Mouse (Mus musculus): ENCODE results near the gene Spen.
"Not testable (repeated sequence)": the region's sequence is repeated elsewhere in the genome, so short reads cannot be mapped to it uniquely, and the experiment has no call there.

DNA sequence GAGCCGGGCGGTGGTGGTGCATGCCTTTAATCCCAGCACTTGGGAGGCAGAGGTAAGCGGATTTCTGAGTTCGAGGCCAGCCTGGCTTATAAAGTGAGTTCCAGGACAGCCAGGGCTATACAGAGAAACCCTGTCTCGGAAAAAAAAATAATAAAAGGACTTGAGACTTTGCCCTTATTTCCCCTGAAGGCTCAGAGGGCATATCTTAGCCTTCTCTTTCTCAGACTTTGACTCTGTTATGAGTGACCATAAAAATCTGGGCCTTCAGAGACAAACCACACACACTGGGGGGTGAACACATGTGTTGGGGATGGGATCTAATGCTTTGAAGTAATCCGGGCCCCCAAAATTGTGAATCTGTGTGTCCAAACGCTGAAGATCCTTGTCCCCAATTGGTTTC, 28.8 kb upstream of the Spen start:
- not testable (repeated sequence) for TF ChIP-seq CTCF, EP300 (IDR thresholded peaks at IDR 0.05)
